Mouse (Mus musculus) hindbrain, embryonic 12.5 days (tissue): ENCODE data around the gene Aebp2. TPM values are rescaled to one million over a fixed set of nuclear protein-coding genes. Genes with fewer than 3 reads are reported as not detected.
A peak's percentile ranks its signal among the peaks of the same experiment; 100 is the strongest.
"Not testable (repeated sequence)": the region's sequence is repeated elsewhere in the genome, so short reads cannot be mapped to it uniquely, and the experiment has no call there.

Source experiments
- ATAC-seq: fragments of 200-750 bp; cut with Nextera tagmentation; 2 replicates; pipeline ENCODE4 v1.8.0; 2017; ENCODE audit warnings: moderate TSS enrichment; ENCODE audit not compliant: low FRiP score
- H3K27ac ChIP-seq: fragments of 300-500 bp; sonication (generic); 2 replicates; pipeline ENCODE4 v1.5.1; 2016; ENCODE audit warnings: mild to moderate bottlenecking
- H3K27me3 ChIP-seq: fragments of 300-500 bp; sonication (generic); 2 replicates; pipeline ENCODE4 v1.6.1; 2016; ENCODE audit warnings: mild to moderate bottlenecking
- H3K36me3 ChIP-seq: fragments of 300-500 bp; sonication (generic); 2 replicates; pipeline ENCODE4 v1.6.1; 2016; ENCODE audit warnings: mild to moderate bottlenecking
- H3K4me1 ChIP-seq: fragments of 300-500 bp; sonication (generic); 2 replicates; pipeline ENCODE4 v1.6.1; 2016
- H3K4me2 ChIP-seq: fragments of 300-500 bp; sonication (generic); replicated peaks from 2 replicates; pipeline ENCODE4 v1.6.1; 2016; ENCODE audit warnings: mild to moderate bottlenecking
- H3K4me3 ChIP-seq: fragments of 300-500 bp; sonication (generic); 2 replicates; pipeline ENCODE4 v1.5.1; 2016; ENCODE audit warnings: mild to moderate bottlenecking
- H3K9ac ChIP-seq: fragments of 300-500 bp; sonication (generic); 2 replicates; pipeline ENCODE4 v1.6.1; 2016; ENCODE audit warnings: mild to moderate bottlenecking, moderate library complexity
- H3K9me3 ChIP-seq: fragments of 300-500 bp; sonication (generic); replicated peaks from 2 replicates; pipeline ENCODE4 v1.6.1; 2016; ENCODE audit warnings: mild to moderate bottlenecking
- WGBS: fragments of 180-500 bp; shearing (Covaris S2); methylation state at CpG from one replicate; pipeline ENCODE4 v1.1.7; 2016; 5-methylcytosine and 5-hydroxymethylcytosine counted together
- polyA plus RNA-seq: library from polyadenylated mRNA; unstranded; fragments of >200 nt; fragmentation: Nextera tagmentation; extraction: Ambion mirVana; gene quantifications from 2 replicates; pipeline ENCODE4 v1.2.1, GENCODE M21; 2016

The Aebp2 gene
- polyA plus RNA-seq, 1 experiment from 2014 or later, result 13.3 TPM

DNA sequence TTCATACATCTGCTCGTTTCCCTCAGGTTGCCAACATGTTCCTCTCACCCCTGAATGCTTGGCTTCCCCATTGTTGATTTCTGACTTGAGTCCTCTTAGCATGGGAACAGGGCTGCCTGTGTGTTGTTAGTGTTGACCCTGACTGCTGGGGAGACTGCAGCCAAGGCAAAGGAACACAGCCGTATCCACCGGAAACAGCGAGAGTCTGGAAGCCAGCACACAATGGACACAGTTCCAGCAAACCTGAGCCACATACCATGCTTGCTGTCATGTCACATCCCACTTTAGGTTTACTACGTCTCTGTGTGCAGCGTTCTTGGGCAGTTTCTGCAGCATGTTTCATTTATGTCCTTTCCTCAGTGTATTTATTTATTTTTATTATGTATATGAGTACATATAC lies 39.8 kb downstream of the Aebp2 start:
- Histone ChIP-seq H3K4me1 (peaks cover 10% of the 10 kb centered on the region), H3K4me2 (no peak overlapping the region), H3K9ac (no peak overlapping the region), H3K27me3 (no peaks in the 10 kb centered on the region), H3K9me3 (no peaks in the 10 kb centered on the region), H3K4me3 (no peak overlapping the region), H3K27ac (no peak overlapping the region), H3K36me3 (no peaks in the 10 kb centered on the region)
- 79% methylated on average over 6 of the region's 6 CpGs for WGBS
- ATAC-seq, result no peak

DNA sequence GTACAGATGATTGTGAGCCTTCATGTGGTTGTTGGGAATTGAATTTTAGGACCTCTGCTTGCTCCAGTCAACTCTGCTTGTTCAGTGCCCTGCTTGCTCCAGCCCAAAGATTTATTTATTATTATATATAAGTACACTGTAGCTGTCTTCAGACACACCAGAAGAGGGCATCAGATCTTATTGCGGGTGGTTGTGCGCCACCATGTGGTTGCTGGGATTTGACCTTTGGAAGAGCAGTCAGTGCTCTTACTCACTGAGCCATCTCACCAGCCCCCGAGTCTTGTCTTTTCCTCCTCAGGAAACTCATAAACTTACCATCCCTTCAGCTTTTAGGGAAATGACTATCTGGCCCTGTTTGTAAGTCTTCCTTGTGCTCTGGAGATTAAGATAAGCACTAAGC lies 40.2 kb downstream of the Aebp2 start:
- H3K27me3 ChIP-seq, H3K9ac ChIP-seq, H3K4me3 ChIP-seq, H3K36me3 ChIP-seq, H3K27ac ChIP-seq, ATAC-seq, H3K4me2 ChIP-seq, H3K9me3 ChIP-seq: not testable (repeated sequence)
- WGBS, result 59% methylated on average over 3 of the region's 3 CpGs
- peaks cover 14% of the 10 kb centered on the region for H3K4me1 ChIP-seq

DNA sequence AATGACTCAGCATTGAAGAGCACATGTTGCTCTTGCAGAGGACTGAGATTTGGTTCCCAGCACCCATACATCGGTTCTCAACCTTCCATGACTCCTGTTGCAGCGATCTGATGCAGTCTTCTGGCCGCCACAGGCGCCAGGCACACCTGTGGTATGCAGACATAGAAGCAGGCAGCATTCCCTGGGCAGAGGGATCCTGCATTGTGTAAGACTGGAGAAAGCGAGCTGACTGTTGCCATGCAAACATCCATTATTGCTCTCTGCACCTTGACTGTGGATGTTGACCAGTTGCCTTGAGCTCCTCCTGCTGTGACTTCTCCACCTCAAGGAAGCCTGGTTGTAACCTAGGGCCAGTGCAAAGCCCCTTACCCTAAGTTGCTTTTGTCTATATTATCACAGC lies 42.1 kb downstream of the Aebp2 start:
- H3K36me3 ChIP-seq, result no peaks in the 10 kb centered on the region
- no peak overlapping the region for H3K4me3 ChIP-seq
- peaks cover 15% of the 10 kb centered on the region for H3K4me1 ChIP-seq
- no peaks in the 10 kb centered on the region for H3K9me3 ChIP-seq
- H3K9ac ChIP-seq, result no peak overlapping the region
- WGBS, result 83% methylated on average over 5 of the region's 5 CpGs
- no peak overlapping the region for H3K27ac ChIP-seq
- no peak for ATAC-seq
- no peak overlapping the region for H3K4me2 ChIP-seq
- H3K27me3 ChIP-seq, result no peaks in the 10 kb centered on the region

DNA sequence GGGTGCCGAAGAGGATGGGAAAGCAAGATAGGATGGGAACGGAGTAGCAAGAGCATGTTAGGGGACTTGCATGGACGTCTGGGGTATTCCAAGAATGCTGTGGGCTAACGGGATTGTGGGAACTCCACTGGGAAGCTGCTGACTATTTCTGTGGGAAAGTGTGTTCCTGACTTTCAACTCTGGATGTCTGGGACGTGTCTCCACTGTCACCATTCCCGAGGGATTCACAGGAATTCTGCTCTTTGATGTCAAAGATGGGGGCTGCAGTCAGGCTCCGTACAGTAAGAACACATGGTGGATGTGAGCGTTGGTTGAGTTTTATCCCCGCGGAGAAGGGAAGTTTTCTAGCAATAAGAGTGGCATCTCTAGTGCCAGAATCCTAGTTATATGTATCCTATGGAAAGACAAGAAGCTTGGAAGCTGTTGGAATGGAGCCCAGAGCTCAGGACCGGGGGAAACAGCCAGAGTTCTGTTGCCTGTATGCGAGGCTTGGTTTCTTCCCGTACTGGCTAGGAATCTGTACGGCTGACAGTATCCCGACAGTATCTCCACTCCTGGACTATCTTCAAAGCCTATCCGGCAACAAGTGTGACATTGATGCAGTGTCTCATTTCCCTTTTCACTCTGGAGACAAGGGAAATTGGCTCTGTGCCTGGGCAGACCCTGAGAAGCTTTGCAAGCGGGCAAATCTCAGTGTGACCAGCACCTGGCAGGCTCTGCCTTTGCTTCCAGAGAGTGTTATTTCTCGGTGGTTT lies 44.2 kb downstream of the Aebp2 start:
- WGBS, result 52% methylated on average over 18 of the region's 18 CpGs
- Histone ChIP-seq H3K9ac (no peak overlapping the region), H3K36me3 (no peaks in the 10 kb centered on the region), H3K9me3 (no peaks in the 10 kb centered on the region), H3K27me3 (no peaks in the 10 kb centered on the region), H3K4me1 (peaks cover 15% of the 10 kb centered on the region), H3K4me3 (no peak overlapping the region), H3K4me2 (no peak overlapping the region), H3K27ac (peak overlapping the region; percentile 48; the same call in 1 of the 2 replicates)
- peak; percentile 69; the same call in 1 of the 2 replicates for ATAC-seq

DNA sequence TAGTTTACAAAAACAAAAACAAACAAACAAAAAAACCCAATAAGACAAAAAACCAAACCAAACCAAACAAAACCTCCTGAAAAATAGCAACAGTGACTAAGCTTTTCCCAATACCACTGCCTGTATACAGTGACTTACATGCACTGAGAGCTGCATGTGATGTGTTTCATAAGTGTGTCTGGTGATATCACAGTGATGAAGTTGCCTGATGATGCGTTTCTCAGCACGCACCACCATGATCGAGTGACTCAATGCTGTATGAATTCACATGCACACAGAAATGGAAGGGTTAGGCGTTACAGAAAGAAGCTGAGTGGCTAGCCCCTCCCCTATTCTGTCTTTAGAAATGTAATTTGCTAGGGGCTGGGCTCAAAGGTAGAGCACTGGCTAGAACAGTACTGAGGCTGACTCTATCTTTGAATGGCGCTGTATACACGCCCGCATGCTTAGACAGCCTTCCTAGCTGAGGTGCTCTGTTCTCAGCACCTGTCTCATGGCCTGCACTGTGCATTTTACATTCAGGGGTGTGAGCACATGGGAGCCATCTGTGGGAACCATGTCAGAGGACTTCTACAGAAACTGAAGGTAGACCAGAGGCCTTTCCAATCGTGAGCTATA lies 44.9 kb downstream of the Aebp2 start:
- Histone ChIP-seq H3K9me3 (no peaks in the 10 kb centered on the region), H3K27ac (no peak overlapping the region), H3K9ac (no peak overlapping the region), H3K4me3 (no peak overlapping the region), H3K4me2 (no peak overlapping the region), H3K27me3 (no peaks in the 10 kb centered on the region), H3K36me3 (no peaks in the 10 kb centered on the region), H3K4me1 (peaks cover 15% of the 10 kb centered on the region)
- WGBS, result 84% methylated on average over 8 of the region's 8 CpGs
- ATAC-seq, result peak; percentile 51

DNA sequence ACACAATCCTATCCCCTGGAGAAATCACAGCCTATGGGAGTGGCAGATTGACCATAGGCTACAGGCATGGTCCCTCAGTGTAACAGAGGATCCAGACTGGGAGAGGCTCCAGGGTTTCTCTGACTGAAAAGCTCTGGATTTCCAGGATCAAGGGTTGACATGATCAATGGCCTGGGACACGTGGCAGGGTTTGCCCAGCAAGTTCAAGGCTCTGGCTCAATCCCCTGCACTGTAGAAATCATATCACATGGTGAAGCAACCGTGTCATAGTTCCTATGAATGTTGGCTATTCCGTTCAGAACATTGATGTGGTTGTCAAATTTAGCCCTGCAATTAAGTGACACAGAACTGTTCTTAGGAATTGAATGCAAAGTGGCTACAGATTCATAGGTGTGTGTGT lies 52.0 kb downstream of the Aebp2 start:
- Histone ChIP-seq H3K4me2 (no peak overlapping the region), H3K4me1 (peaks cover 28% of the 10 kb centered on the region), H3K27ac (no peak overlapping the region), H3K27me3 (no peaks in the 10 kb centered on the region), H3K9ac (no peak overlapping the region), H3K4me3 (no peak overlapping the region), H3K9me3 (no peaks in the 10 kb centered on the region), H3K36me3 (no peaks in the 10 kb centered on the region)
- WGBS, result 75% methylated on average over 3 of the region's 3 CpGs
- no peak for ATAC-seq

DNA sequence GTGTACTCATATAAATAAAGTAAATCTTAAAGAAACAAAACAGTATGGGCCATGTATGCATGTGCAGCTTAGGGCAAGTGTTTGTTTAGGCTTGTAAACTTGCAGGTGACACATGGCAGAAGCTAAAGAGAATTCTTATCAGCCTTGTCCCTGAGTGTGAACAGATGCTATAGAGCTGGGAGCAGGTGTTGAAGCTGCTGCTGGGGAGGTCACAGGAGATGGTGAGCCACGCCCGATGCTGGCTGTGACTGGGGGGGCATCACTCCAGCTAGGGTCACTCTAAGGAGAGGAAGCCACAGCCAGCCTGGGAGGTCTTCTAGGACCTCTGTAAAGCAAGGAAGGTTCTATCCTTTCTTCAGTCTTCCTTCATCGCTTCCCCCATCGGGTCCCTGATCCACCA lies 53.6 kb downstream of the Aebp2 start:
- no peak overlapping the region for H3K4me2 ChIP-seq
- no peak overlapping the region for H3K9ac ChIP-seq
- 94% methylated on average over 4 of the region's 4 CpGs for WGBS
- H3K27me3 ChIP-seq, result no peaks in the 10 kb centered on the region
- no peaks in the 10 kb centered on the region for H3K9me3 ChIP-seq
- ATAC-seq, result no peak
- H3K4me1 ChIP-seq, result peaks cover 28% of the 10 kb centered on the region
- H3K4me3 ChIP-seq, result no peak overlapping the region
- no peaks in the 10 kb centered on the region for H3K36me3 ChIP-seq
- no peak overlapping the region for H3K27ac ChIP-seq

DNA sequence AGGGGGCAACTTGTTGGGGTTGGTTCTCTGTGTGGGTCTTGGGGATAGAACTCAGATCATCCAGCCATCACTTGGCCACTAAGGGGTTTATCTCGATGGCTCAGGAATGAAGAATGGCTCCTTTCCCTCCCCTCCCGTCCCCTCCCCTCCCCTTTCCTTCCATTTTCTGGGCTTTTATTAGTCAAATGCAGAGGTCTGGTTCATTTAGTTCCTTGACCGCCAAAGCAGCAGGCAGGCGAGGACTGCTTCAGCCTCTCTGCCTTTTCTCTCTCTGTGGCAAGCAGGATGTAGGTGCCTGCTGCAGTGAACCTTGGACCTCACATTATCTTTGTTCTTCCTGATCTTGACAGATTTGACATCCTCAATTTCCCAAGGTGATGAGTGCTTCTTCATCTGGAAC lies 54.6 kb downstream of the Aebp2 start:
- Histone ChIP-seq H3K9ac (no peak overlapping the region), H3K4me1 (peaks cover 28% of the 10 kb centered on the region), H3K4me2 (no peak overlapping the region), H3K4me3 (no peak overlapping the region), H3K27me3 (no peaks in the 10 kb centered on the region), H3K27ac (no peak overlapping the region), H3K36me3 (no peaks in the 10 kb centered on the region), H3K9me3 (no peaks in the 10 kb centered on the region)
- WGBS, result 30% methylated on average over 4 of the region's 4 CpGs
- ATAC-seq, result no peak

DNA sequence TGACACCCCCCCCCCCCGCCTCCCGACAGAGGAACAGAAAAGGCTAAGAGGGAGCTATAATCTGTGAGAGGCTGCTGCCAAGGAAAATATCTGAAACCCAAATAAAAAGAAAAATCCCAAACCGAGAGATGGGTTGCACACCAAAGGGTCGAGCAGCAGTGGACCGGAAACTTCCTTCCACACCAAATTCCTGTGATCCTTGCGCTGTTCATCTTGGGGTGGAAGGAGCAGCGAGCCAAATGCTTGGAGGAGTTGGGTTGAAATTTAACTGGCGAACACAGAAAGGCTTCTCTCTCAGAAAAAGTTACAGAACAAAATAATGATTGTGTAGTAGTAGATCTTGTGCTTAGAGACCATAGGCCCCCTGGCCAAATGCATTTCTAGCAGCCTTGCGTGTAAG lies 55.5 kb downstream of the Aebp2 start:
- H3K4me2 ChIP-seq, result no peak overlapping the region
- no peaks in the 10 kb centered on the region for H3K27me3 ChIP-seq
- no peak for ATAC-seq
- 62% methylated on average over 9 of the region's 9 CpGs for WGBS
- no peak overlapping the region for H3K4me3 ChIP-seq
- H3K27ac ChIP-seq, result no peak overlapping the region
- H3K9ac ChIP-seq, result no peak overlapping the region
- peaks cover 34% of the 10 kb centered on the region for H3K4me1 ChIP-seq
- H3K36me3 ChIP-seq, result no peaks in the 10 kb centered on the region
- no peaks in the 10 kb centered on the region for H3K9me3 ChIP-seq

DNA sequence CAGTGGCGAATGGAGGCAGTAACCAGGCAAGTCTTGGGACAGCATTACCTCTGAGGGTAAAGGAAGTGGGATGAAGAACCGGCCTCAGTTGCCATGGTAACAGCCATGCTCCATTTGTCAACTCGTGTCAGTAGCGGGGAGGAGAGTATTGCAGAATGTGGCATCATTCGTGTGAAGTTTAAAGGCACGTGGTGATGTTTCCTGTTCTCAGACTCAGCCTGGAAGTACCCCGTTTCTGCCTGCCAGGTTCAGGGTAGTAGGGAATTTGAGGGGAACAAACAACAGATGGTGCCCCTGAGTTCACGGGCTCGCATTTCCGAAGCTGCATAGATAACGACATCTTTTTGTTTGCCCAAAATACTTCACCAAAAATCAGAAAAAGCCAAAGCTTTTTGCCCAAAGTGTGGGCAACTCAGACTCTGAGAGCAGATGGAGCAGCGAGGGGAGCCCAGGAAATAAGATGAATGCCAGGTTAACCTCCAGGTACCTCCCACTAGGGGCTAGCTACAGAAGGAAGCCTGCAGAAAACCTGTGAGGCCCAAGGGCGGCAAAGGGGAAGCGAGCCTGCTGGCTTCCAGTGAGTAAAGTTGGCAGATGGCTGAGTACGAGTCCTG lies 56.3 kb downstream of the Aebp2 start:
- Histone ChIP-seq H3K9ac (no peak overlapping the region), H3K27ac (0 out of 2 replicates have a peak overlapping the region, but pooled peaks have one; percentile 35), H3K27me3 (no peaks in the 10 kb centered on the region), H3K4me3 (no peak overlapping the region), H3K9me3 (no peaks in the 10 kb centered on the region), H3K4me1 (peaks cover 36% of the 10 kb centered on the region), H3K36me3 (no peaks in the 10 kb centered on the region), H3K4me2 (peak overlapping the region; percentile 23)
- peak; percentile 80 for ATAC-seq
- 15% methylated on average over 15 of the region's 15 CpGs for WGBS

DNA sequence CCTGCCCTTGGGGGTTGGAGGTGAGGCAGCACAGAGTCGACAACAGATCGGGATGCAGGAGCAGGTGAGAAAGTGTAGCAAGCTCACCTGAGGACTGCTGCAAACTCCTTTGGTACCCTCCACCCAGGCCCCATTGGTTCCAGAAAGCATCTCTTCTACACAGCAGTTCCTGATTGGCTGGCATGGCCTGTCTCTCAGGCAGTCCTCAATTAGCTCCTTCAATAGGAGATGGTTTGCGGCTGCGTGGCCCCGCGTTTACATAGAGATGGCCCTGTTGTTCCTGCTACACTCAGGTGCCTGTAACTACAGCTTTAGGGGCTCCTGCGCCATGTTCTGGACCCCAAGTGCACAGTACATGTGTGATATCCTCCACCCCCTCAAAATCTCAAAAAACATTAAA lies 58.2 kb downstream of the Aebp2 start:
- Histone ChIP-seq H3K36me3 (no peaks in the 10 kb centered on the region), H3K27me3 (no peaks in the 10 kb centered on the region), H3K4me2 (no peak overlapping the region), H3K4me1 (peaks cover 33% of the 10 kb centered on the region), H3K27ac (no peak overlapping the region), H3K9me3 (no peaks in the 10 kb centered on the region), H3K4me3 (no peak overlapping the region), H3K9ac (no peak overlapping the region)
- no peak for ATAC-seq
- WGBS, result 44% methylated on average over 7 of the region's 7 CpGs

DNA sequence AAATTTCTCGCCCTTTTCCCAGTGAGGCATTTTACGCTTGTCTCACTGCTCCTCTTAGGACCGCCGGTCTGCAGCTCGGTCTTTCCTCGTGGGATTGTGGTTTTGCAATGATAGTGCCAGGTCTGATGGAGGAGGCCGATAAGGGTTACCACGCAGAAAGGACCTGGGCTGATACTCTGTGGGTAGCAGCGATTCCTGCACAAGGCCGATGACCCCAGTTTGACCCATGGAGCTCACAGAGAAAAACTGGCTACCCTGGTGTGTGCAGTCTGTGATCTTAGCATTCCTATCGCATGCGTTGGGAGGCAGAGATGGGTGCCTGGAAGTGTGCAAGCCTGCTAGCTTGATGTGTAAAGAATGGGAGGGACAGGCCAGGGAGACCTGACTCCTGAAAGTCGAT lies 60.4 kb downstream of the Aebp2 start:
- H3K27me3 ChIP-seq, result no peaks in the 10 kb centered on the region
- ATAC-seq, result 0 out of 2 replicates have a peak, but pooled peaks have one; percentile 8
- no peak overlapping the region for H3K27ac ChIP-seq
- H3K9me3 ChIP-seq, result no peaks in the 10 kb centered on the region
- no peaks in the 10 kb centered on the region for H3K36me3 ChIP-seq
- peaks cover 23% of the 10 kb centered on the region for H3K4me1 ChIP-seq
- no peak overlapping the region for H3K4me2 ChIP-seq
- WGBS, result 43% methylated on average over 13 of the region's 13 CpGs
- no peak overlapping the region for H3K4me3 ChIP-seq
- H3K9ac ChIP-seq, result no peak overlapping the region
